Mouse (Mus musculus) fat pad, adult 2 months (tissue): ENCODE data around the gene Adamtsl2.

Experiments used
- DNase-seq: peaks from one replicate; pipeline ENCODE4 v3.0.0-alpha.2; 2011; ENCODE audit warnings: low read depth, low spot score; ENCODE audit errors: extremely low read depth

Adamtsl2 gene

GRCm38 (mm10) chr2:27074804-27075203, 4.4 kb upstream of the Adamtsl2 start:
- no peak for DNase-seq

- no peak for DNase-seq
Measured at GRCm38 (mm10) chr2:27075485-27075884, 3.7 kb upstream of the Adamtsl2 start.

- DNase-seq = no peak
Measured at GRCm38 (mm10) chr2:27077655-27078244, 1.4 kb upstream of the Adamtsl2 start.

GRCm38 (mm10) chr2:27078312-27078711, 867 bp upstream of the Adamtsl2 start:
- DNase-seq = no peak

- no peak for DNase-seq
Measured at GRCm38 (mm10) chr2:27079649-27080048, 470 bp downstream of the Adamtsl2 start.

GRCm38 (mm10) chr2:27083761-27084475, 4.7 kb downstream of the Adamtsl2 start:
- DNase-seq = no peak

GRCm38 (mm10) chr2:27084963-27085362, 5.8 kb downstream of the Adamtsl2 start:
- no peak for DNase-seq

GRCm38 (mm10) chr2:27085801-27086200, 6.6 kb downstream of the Adamtsl2 start:
- DNase-seq = no peak

- no peak for DNase-seq
Measured at GRCm38 (mm10) chr2:27086483-27087010, 7.4 kb downstream of the Adamtsl2 start.

- DNase-seq = no peak
Measured at GRCm38 (mm10) chr2:27087581-27087980, 8.4 kb downstream of the Adamtsl2 start.

- no peak for DNase-seq
Measured at GRCm38 (mm10) chr2:27088071-27088644, 9.0 kb downstream of the Adamtsl2 start.

GRCm38 (mm10) chr2:27088700-27089099, 9.5 kb downstream of the Adamtsl2 start:
- DNase-seq = no peak

- no peak for DNase-seq
Measured at GRCm38 (mm10) chr2:27089238-27089637, 10.1 kb downstream of the Adamtsl2 start.

GRCm38 (mm10) chr2:27095178-27095577, 16.0 kb downstream of the Adamtsl2 start:
- DNase-seq = no peak

- DNase-seq = no peak
Measured at GRCm38 (mm10) chr2:27096341-27096981, 17.3 kb downstream of the Adamtsl2 start.

- no peak for DNase-seq
Measured at GRCm38 (mm10) chr2:27097241-27097656, 18.1 kb downstream of the Adamtsl2 start.

GRCm38 (mm10) chr2:27097776-27098175, 18.6 kb downstream of the Adamtsl2 start:
- DNase-seq = no peak

- DNase-seq = no peak
Measured at GRCm38 (mm10) chr2:27103554-27103953, 24.4 kb downstream of the Adamtsl2 start.

- DNase-seq = no peak
Measured at GRCm38 (mm10) chr2:27106816-27107215, 27.6 kb downstream of the Adamtsl2 start.

- DNase-seq = no peak
Measured at GRCm38 (mm10) chr2:27108144-27108543, 29.0 kb downstream of the Adamtsl2 start.

GRCm38 (mm10) chr2:27109052-27109451, 29.9 kb downstream of the Adamtsl2 start:
- no peak for DNase-seq

GRCm38 (mm10) chr2:27112585-27112984, 33.4 kb downstream of the Adamtsl2 start:
- DNase-seq = no peak
